Mouse (Mus musculus): ENCODE measurements around the gene Klk1.
"Not testable (repeated sequence)": the region's sequence is repeated elsewhere in the genome, so short reads cannot be mapped to it uniquely, and the experiment has no call there.

DNA sequence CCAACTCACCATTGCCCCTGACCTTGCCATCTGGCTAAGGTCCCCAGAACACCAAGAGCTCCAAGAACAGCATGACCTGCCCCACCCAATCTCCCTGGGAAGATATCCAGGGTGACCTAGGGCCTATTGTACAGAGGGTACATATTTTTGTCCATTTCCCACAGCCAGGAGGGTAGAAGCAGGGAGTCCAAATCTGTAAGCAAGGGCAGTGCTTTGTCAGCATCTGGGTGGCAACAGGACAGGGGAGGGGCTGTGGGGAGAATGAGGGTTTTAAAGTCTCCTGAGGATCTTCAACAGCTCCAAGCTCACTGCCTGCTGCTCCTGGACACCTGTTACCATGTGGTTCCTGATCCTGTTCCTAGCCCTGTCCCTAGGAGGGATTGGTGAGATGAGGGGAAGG, 37.2 kb upstream of the Klk1 start, which contains the start of gene Klk1b24:
- TF ChIP-seq ZNF384 (IDR thresholded peaks at IDR 0.05; ENCODE audit: low read depth, low read length); HCFC1 (IDR thresholded peaks at IDR 0.05; ENCODE audit: borderline replicate concordance, insufficient read depth, low read length); ZC3H11A (IDR thresholded peaks at IDR 0.05; ENCODE audit: borderline replicate concordance, low read depth, low read length); CHD2 (IDR thresholded peaks at IDR 0.05; ENCODE audit: low read depth, low read length); MAFK (IDR thresholded peaks at IDR 0.05; ENCODE audit: insufficient read depth, low read depth, low read length): not testable (repeated sequence)

All from ES-E14 (cell line).